Mouse (Mus musculus): ENCODE results near the gene Dntt.

GRCm38 (mm10) chr19:40980671-40981070 is 48.4 kb upstream of the Dntt start:
- no peak for TF ChIP-seq POLR2A (IDR thresholded peaks at IDR 0.05; ENCODE audit: insufficient read depth, low read depth, low read length)
- TF ChIP-seq CTCF (IDR thresholded peaks at IDR 0.05) = no peak
- no peak for TF ChIP-seq EP300 (IDR thresholded peaks at IDR 0.05; ENCODE audit: insufficient read depth, low read depth, low read length)
